Comparison of ENCODE assay signal across 15 mouse cellular contexts in the genomic region with DNA sequence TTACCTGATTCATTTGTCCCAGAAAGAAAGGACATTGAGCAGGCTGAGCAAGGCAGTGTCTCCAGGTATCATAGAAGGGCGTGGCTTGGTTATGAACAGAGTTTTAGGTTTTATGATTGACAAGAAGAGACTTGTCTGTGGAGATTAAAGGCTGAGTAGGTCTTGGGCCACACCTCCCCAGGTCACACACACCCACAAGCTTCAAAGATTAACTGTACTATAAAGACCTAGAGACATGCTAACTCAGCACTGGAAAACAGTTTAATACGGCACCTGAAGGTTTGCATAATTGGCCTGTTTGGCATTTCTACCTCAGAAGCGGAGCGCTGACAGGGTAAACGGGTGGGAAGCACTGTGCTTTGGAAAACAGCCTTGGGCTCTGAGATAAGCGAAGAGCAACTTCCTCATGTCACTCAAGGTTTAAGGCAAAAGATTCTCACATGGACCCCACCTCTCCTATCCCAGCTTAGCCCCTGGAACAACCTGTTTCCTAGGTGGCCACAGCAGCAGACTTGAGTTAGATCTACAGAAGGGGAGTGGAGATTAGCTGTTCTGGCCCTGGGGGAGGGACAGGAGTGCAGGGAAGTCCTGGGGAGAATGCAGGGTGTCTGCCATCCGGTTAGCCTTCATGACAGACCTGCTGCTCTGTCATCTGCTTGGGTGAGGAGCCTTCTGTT. TPM values are rescaled to one million over a fixed set of nuclear protein-coding genes. Genes with fewer than 3 reads are reported as not detected.
A peak's percentile ranks its signal among the peaks of the same experiment; 100 is the strongest.
DNase-seq lines count a peak whose midpoint lies in the region; ATAC-seq lines count a peak whose summit lies in the region.
"Had no signal": no experiment of that assay in that cellular context is flagged by ENCODE, and none has a peak within 500 bp of the region (broad histone marks: within the 10 kb centered on the region; RNA-seq: fewer than 3 reads in every experiment).

No protein-coding gene starts in this region.

- peaks cover 30% of the 10 kb centered on the region for H3K36me3 ChIP-seq in intestine, embryonic 15.5 days
- peaks cover 90% of the 10 kb centered on the region for H3K36me3 ChIP-seq in liver, embryonic 13.5 days
- peaks cover 30% of the 10 kb centered on the region for H3K36me3 ChIP-seq in midbrain, embryonic 15.5 days (replicated peaks)

- ATAC-seq in intestine, embryonic 15.5 days = peak; percentile 74
- peak; percentile 63 for ATAC-seq in liver, embryonic 13.5 days (ENCODE audit: low read depth)
- ATAC-seq in midbrain, embryonic 15.5 days (replicated peaks) = no peak
- ATAC-seq: forebrain, embryonic 15.5 days had no signal

- no peak overlapping the region for H3K27ac ChIP-seq in intestine, embryonic 15.5 days
- H3K27ac ChIP-seq in liver, embryonic 13.5 days = peak overlapping the region; percentile 43; the same call in 1 of the 2 replicates
- no peak overlapping the region for H3K27ac ChIP-seq in midbrain, embryonic 15.5 days
- H3K27ac ChIP-seq: forebrain, embryonic 15.5 days; limb, embryonic 12.5 days had no signal

- WGBS in intestine, embryonic 15.5 days = 81% methylated on average over 7 of the region's 7 CpGs
- WGBS in liver, embryonic 13.5 days (ENCODE audit: insufficient replicate concordance) = 33% methylated on average over 7 of the region's 7 CpGs
- 95% methylated on average over 7 of the region's 7 CpGs for WGBS in midbrain, embryonic 15.5 days

- peak; percentile 14 to 15 for DNase-seq in urinary bladder, postnatal 36 days (ENCODE audit: low spot score in 2 of 2)
- DNase-seq in urinary bladder, postnatal 14 days (ENCODE audit: low spot score) = no peak
- DNase-seq in liver, embryonic 13.5 days = no peak
- DNase-seq in embryo, embryonic 9.5 days (ENCODE audit: extremely low spot score) = no peak
- DNase-seq in heart, postnatal 14 days = no peak
- DNase-seq: adrenal gland, adult 2 months; cerebellum, postnatal 10 days; lung, postnatal 10 days; thymus, postnatal 25 days had no signal

- no peak overlapping the region for H3K9ac ChIP-seq in intestine, embryonic 15.5 days
- H3K9ac ChIP-seq in liver, embryonic 13.5 days = no peak overlapping the region
- no peak overlapping the region for H3K9ac ChIP-seq in midbrain, embryonic 15.5 days
- H3K9ac ChIP-seq: forebrain, embryonic 15.5 days; limb, embryonic 12.5 days had no signal

- H3K27me3 ChIP-seq in intestine, embryonic 15.5 days (replicated peaks) = no peaks in the 10 kb centered on the region
- H3K27me3 ChIP-seq in liver, embryonic 13.5 days = no peaks in the 10 kb centered on the region
- H3K27me3 ChIP-seq in midbrain, embryonic 15.5 days (replicated peaks) = no peaks in the 10 kb centered on the region
- H3K27me3 ChIP-seq: forebrain, embryonic 15.5 days; limb, embryonic 12.5 days had no signal

- H3K9me3 ChIP-seq in intestine, embryonic 15.5 days = no peaks in the 10 kb centered on the region
- no peaks in the 10 kb centered on the region for H3K9me3 ChIP-seq in liver, embryonic 13.5 days (replicated peaks)
- no peaks in the 10 kb centered on the region for H3K9me3 ChIP-seq in midbrain, embryonic 15.5 days
- H3K9me3 ChIP-seq: forebrain, embryonic 15.5 days; limb, embryonic 12.5 days had no signal

- no peak overlapping the region for H3K4me3 ChIP-seq in intestine, embryonic 15.5 days (replicated peaks)
- H3K4me3 ChIP-seq in liver, embryonic 13.5 days (replicated peaks) = no peak overlapping the region
- H3K4me3 ChIP-seq in midbrain, embryonic 15.5 days = no peak overlapping the region
- H3K4me3 ChIP-seq: forebrain, embryonic 15.5 days; limb, embryonic 12.5 days; myocyte had no signal

- no peak overlapping the region for H3K4me2 ChIP-seq in intestine, embryonic 15.5 days (replicated peaks)
- H3K4me2 ChIP-seq in liver, embryonic 13.5 days = no peak overlapping the region
- H3K4me2 ChIP-seq in midbrain, embryonic 15.5 days = no peak overlapping the region
- H3K4me2 ChIP-seq: forebrain, embryonic 15.5 days; limb, embryonic 12.5 days; midbrain, embryonic 11.5 days had no signal

- H3K4me1 ChIP-seq in intestine, embryonic 15.5 days (replicated peaks) = no peaks in the 10 kb centered on the region
- H3K4me1 ChIP-seq in liver, embryonic 13.5 days (replicated peaks) = peaks cover 48% of the 10 kb centered on the region
- H3K4me1 ChIP-seq in midbrain, embryonic 15.5 days = no peaks in the 10 kb centered on the region
- H3K4me1 ChIP-seq: forebrain, embryonic 15.5 days; limb, embryonic 12.5 days had no signal

- intact Hi-C loops in heart, postnatal 14 days (cut with DNase I) = no loop called here

RNA-seq across cellular contexts. Expression of a gene that starts 33.9 kb away (rescaled TPM):
- 28.0 and 30.2 TPM in 2 replicates for polyA plus RNA-seq in intestine, embryonic 15.5 days (2015; fragmentation: Nextera tagmentation; extraction: Ambion mirVana)
- polyA plus RNA-seq in liver, embryonic 13.5 days (2015; fragmentation: Nextera tagmentation; extraction: Ambion mirVana) = 21.0 and 22.2 TPM in 2 replicates
- 32.0 and 33.0 TPM in 2 replicates for polyA plus RNA-seq in midbrain, embryonic 15.5 days (2015; fragmentation: Nextera tagmentation; extraction: Ambion mirVana)
- total RNA-seq in heart, postnatal 14 days (2021) = 10 to 100 TPM; 18.3 to 20.6 TPM

RNA-seq across cellular contexts. Expression of a gene that starts 40.4 kb away (rescaled TPM):
- 304 and 333 TPM in 2 replicates for polyA plus RNA-seq in intestine, embryonic 15.5 days (2015; fragmentation: Nextera tagmentation; extraction: Ambion mirVana)
- polyA plus RNA-seq in liver, embryonic 13.5 days (2015; fragmentation: Nextera tagmentation; extraction: Ambion mirVana) = 433 and 444 TPM in 2 replicates
- polyA plus RNA-seq in midbrain, embryonic 15.5 days (2015; fragmentation: Nextera tagmentation; extraction: Ambion mirVana) = 36.9 and 42.6 TPM in 2 replicates
- total RNA-seq in heart, postnatal 14 days (2021) = 10 to 100 TPM in 1 of 2 experiments, 1 to 10 TPM in 1; 7.1 to 13.9 TPM

Comparison
In these comparisons a context has a peak if more than half of its experiments do, and no peak if none do; other contexts are left out.
1. DNase-seq: peak in urinary bladder, postnatal 36 days (2 of 2); none in urinary bladder, postnatal 14 days (single experiment), liver, embryonic 13.5 days (single experiment), embryo, embryonic 9.5 days (single experiment) and heart, postnatal 14 days (0 of 2).